Mouse (Mus musculus) neutrophil, adult 5-6 weeks (primary cell): ENCODE data around the gene Gm16181. TPM values are rescaled to one million over a fixed set of nuclear protein-coding genes. Genes with fewer than 3 reads are reported as not detected.
A peak's percentile ranks its signal among the peaks of the same experiment; 100 is the strongest.

Experiments
- ATAC-seq: fragments of 151-379, 151-347 bp; 2 replicates; pipeline ENCODE4 v1.8.0; 2017; ENCODE audit warnings: mild to moderate bottlenecking, moderate TSS enrichment; ENCODE audit not compliant: insufficient number of reproducible peaks, poor library complexity, low FRiP score, severe bottlenecking; ENCODE audit errors: extremely low read depth
- total RNA-seq: library from RNA; stranded (forward); fragments of 200-1000 nt; gene quantifications from 2 replicates; pipeline ENCODE4 v1.2.3, GENCODE M21; 2017

The Gm16181 gene
- total RNA-seq, 1 experiment from 2014 or later: not detected

DNA sequence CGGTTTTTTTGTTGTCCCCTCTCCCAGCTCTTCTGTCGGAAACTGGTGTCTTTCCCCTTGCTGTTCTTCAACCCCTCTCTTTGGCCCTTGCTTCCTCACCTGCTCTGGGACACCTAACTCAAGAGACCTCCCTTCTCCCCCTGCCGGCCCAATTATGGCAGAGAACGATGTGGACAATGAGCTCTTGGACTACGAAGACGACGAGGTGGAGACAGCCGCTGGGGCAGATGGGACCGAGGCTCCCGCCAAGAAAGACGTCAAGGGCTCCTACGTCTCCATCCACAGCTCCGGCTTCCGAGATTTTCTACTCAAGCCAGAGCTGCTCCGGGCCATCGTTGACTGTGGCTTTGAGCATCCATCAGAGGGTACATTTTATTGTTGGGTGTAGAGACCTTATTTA is 22.5 kb downstream of the Gm16181 start:
- no peak for ATAC-seq

DNA sequence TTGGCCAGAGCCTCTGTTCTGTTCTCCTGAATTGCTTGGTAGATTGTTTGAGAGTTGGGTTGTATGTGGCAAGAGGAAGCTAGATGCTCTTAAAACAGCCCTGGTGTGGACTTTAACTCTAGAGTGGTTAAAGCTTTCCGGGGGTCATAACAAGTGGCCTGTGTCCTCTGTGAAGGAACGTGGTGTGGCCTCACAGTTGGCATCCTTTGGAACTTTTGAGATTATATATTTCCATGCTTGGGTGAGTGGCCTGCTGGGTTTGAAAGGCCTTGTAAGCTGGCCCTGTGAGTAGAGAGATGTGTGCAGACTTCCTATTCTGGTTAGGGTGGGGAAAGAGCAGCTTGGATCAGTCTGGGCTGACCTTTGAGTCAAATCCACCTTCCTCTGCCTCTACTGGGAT is 24.4 kb downstream of the Gm16181 start:
- no peak for ATAC-seq

DNA sequence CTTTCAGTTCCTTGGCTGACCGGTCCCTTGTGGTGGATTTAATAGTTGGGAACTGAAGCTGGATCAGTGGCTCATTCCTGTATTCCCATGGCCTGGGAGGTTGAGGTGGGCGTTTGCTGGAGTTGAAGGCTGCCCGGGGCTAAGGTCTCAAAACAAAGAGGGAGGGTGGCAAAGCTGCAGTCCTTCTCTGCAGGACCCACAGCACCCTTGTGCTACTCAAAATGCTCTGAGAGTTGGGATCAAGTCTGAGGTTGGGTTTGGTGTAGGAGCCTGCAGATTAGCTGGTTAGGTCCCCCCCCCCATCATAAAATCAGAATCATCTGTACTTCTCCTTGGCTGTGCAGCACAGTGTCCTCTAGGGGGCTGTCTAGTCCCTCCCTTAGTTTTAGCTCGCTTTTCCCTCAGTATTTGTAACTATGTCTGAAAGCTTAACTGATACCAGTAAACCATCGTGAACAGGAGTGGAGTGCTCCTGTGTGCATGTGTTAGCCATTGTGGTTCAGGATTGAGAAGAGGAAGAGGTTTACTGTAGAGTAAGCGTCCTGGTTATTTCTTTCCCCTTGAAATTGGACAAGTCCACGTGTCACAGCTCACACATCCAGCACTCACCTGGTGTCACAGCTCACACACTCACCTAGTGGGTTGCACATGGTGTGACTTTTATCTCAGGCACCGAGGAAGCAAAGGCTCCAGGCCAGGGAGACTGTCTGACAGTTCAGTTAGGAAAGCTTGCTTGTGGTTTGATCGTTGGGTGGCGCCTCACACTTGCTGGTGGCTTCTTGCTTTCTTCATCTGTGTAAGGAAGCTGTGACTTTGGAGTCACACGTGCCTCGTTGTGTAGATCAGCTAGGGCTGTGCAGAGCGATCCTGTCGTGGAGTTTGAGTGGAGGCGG is 25.3 kb downstream of the Gm16181 start:
- ATAC-seq: peak; percentile 28; the same call in 1 of the 2 replicates

DNA sequence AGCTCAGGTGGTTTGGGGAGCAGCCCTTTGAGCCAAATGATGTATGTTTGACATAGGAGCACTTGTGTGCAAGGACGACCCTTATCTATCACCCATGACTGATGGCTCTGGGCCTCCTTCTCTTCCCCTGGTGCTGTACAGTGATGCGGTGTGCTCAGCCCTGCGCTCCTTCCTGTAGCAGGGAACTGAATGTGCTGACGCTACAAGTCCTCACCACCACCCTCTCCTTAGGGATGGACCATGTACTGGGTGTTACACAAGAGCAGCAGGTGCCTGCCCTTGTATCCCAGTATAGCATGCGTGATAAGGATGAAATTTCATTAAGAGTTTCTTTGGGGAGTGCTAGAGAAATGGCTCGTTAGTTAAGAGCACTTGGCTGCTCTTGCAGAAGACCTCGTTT is 26.5 kb downstream of the Gm16181 start:
- no peak for ATAC-seq

DNA sequence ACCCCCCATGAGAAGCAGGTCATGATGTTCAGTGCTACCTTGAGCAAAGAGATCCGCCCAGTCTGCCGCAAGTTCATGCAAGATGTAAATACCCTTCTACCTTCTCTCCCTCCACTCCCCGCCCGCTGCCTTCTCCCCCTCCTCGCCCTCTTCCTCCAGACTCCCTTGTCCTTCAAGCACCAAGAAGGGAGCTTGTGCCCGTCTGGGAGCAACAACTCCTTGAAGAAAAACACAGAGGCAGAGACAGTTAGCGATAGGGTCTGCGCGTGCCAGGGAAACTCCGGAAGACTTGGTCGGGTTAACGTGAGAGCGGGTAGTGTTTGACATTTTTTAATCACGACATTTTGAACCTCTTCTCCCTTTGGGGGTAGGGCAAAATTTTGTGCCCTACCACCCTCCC is 28.4 kb downstream of the Gm16181 start:
- ATAC-seq: no peak

DNA sequence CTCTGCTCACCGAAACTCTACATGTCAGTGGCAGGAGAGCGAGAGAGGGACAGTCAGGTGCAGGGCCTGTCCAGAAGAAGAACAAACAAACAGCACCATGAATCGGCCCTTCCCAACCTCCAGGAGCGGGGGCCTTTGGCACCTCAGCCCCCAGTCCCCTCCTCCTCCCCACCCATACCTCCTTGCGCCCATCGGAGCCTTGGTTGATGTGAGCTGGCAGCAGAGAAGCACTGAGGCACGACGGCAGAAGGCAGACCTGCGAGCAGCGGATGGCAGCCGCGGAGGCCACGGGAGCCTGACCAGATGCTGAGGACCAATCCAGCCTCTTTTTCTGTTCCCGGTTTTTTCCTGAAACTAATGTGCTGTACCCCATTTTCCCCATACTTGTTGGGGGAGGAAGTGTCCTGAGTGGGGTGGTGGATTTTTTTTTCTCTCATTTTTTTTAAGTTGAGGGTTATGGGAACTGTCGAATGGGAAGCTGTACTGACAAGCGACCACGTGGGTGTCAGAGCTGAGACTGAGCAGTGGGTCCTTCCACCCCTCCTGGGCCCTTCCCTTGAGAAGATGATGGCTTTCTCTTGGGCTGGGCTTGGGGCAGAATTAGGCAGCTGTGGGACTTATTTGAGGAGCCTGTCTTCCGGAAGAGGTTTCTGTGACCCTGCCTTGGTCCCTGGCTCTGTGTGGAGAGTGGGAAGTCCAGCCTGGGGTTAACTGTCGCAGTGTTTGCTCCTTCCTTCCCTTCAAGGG is 29.0 kb downstream of the Gm16181 start:
- no peak for ATAC-seq

DNA sequence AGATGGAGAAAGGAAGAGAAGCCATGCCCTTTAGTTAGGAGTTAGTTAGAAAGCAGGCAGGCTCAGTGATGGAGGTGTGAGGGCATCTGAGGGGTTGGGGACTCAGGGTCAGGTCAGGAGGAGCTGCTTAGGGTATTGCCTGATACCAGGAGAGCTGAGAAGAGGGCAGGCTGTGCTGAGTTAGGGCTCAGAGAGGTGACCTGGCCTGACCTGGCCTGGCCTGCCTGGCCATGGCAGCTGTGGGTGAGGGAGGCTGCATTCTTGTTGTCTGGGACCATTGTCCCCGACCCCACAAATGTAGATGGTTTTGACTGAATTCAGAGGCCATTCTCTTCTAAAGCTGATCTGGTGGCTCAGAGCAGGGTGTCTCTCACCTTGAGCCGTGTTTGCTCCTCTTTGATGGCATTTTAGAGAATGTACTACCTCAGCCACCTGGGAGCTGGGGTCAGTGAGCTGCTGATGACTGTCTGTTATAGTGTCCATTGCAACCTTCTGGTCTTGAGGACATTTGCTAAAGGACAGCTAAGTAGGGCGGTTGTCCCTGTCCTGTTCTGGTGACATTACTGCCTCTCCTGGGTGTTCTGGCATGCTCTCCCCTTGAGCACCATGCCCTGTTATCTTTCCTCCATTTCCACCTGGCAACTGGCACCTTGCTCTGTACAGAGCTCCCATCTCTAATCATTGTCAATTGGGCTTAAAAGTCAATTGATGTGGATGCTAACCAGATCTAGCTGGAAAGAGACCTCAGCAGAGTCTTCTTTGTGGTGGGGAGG is 29.9 kb downstream of the Gm16181 start:
- ATAC-seq: no peak

DNA sequence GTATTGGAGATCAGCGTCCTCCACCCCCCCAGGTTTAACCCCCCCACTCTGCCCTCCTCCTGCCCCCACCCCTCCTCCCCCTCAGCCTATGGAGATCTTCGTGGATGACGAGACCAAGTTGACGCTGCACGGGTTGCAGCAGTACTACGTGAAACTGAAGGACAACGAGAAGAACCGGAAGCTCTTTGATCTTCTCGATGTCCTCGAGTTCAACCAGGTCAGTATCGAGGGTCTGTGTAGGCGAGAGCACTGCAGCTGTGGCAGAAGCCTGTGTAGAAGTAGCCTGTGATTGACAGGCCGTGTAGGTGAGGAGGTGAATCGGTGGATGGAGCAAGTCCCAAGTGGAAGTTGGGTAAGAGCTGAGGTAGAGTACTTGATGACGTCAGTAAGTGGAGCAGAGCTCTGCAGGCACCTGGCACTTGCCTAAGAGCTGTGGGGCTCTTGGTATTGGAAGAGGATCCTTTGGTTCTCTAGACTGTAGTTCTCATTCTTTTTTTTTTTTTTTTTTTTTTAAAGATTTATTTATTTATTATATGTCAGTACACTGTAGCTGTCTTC is 30.6 kb downstream of the Gm16181 start:
- peak; percentile 85 for ATAC-seq

GRCm38 (mm10) chr17:35251981-35252380 is 31.3 kb downstream of the Gm16181 start:
- ATAC-seq: no peak

- ATAC-seq: no peak
Measured at GRCm38 (mm10) chr17:35252619-35253292, 32.1 kb downstream of the Gm16181 start.

GRCm38 (mm10) chr17:35253293-35254093 is 32.9 kb downstream of the Gm16181 start:
- ATAC-seq: no peak

GRCm38 (mm10) chr17:35254241-35255098 is 33.8 kb downstream of the Gm16181 start:
- peak; percentile 34; the same call in 1 of the 2 replicates for ATAC-seq

DNA sequence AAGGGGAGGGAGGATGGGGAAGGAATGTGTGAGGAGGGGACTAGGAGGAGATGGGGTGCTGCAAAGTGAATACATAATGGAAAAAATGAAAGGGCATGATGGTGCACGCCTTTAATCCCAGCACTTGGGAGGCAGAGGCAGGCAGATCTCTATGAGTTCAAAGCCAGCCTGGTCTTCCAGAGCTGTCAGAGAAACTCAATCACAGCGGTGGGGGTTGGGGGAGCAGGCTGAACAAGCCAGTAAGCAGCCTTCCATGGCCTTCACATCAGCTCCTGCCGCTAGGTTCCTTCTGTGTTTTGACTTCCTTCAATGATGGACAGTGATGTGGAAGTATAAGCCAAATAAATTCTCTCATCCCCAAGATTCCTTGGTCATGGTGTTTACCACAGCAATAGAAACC is 34.7 kb downstream of the Gm16181 start:
- ATAC-seq: no peak

- ATAC-seq: no peak
Measured at GRCm38 (mm10) chr17:35255704-35256103, 35.1 kb downstream of the Gm16181 start.

DNA sequence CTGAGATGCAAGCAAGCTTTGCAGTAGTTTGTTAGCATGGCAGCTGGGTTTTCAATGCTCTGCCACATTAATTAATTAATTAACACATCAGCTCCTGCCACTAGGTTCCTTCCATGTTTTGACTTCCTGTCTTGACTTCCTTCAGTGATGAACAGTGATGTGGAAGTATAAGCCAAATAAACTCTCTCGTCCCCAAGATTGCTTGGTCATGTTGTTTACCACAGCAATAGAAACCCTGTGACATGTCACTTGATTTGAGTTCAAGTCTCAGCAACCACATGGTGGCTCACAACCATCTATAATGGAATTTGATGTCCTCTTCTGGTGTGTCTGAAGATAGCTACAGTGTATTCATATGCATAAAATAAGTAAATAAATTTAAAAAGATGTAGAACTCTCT is 36.7 kb downstream of the Gm16181 start:
- no peak for ATAC-seq

GRCm38 (mm10) chr17:35257824-35258491 is 37.3 kb downstream of the Gm16181 start:
- ATAC-seq: peak; percentile 49
